Mouse (Mus musculus) stomach, embryonic 14.5 days (tissue): Measurements from ENCODE around the gene Gm20388. TPM values are rescaled to one million over a fixed set of nuclear protein-coding genes. Genes with fewer than 3 reads are reported as not detected.
A peak's percentile ranks its signal among the peaks of the same experiment; 100 is the strongest.

Experiments
- ATAC-seq: fragments of 200-750 bp; cut with Nextera tagmentation; 2 replicates; pipeline ENCODE4 v1.8.0; 2017; ENCODE audit warnings: low read depth, moderate TSS enrichment; ENCODE audit not compliant: insufficient number of reproducible peaks, insufficient read depth, low FRiP score
- H3K27ac ChIP-seq: fragments of 300-500 bp; sonication (generic); 2 replicates; pipeline ENCODE4 v1.5.1; 2014; ENCODE audit warnings: mild to moderate bottlenecking, low read length, moderate library complexity, mixed read lengths
- H3K27me3 ChIP-seq: fragments of 300-500 bp; sonication (generic); 2 replicates; pipeline ENCODE4 v1.6.1; 2014; ENCODE audit warnings: low read length, control low read depth, mixed read lengths; ENCODE audit not compliant: control insufficient read depth, insufficient read depth
- H3K36me3 ChIP-seq: fragments of 300-500 bp; sonication (generic); 2 replicates; pipeline ENCODE4 v1.6.1; 2014; ENCODE audit warnings: mild to moderate bottlenecking, control low read depth, low read length, moderate library complexity, mixed read lengths; ENCODE audit not compliant: control insufficient read depth, insufficient read depth
- H3K4me1 ChIP-seq: fragments of 300-500 bp; sonication (generic); 2 replicates; pipeline ENCODE4 v1.6.1; 2014; ENCODE audit warnings: low read length, control low read depth, mixed read lengths; ENCODE audit not compliant: control insufficient read depth, insufficient read depth
- H3K4me2 ChIP-seq: fragments of 300-500 bp; sonication (generic); replicated peaks from 2 replicates; pipeline ENCODE4 v1.6.1; 2014; ENCODE audit warnings: low read depth, low read length, control low read depth
- H3K4me3 ChIP-seq: fragments of 300-500 bp; sonication (generic); 2 replicates; pipeline ENCODE4 v1.5.1; 2014; ENCODE audit warnings: low read depth, low read length, control low read depth
- H3K9ac ChIP-seq: fragments of 300-500 bp; sonication (generic); replicated peaks from 2 replicates; pipeline ENCODE4 v1.6.1; 2014; ENCODE audit warnings: low read depth, mild to moderate bottlenecking, control low read depth, low read length, moderate library complexity, mixed read lengths
- H3K9me3 ChIP-seq: fragments of 300-500 bp; sonication (generic); 2 replicates; pipeline ENCODE4 v1.6.1; 2016; ENCODE audit warnings: low read depth, low read length, control low read depth; ENCODE audit not compliant: control insufficient read depth
- WGBS: fragments of 180-500 bp; shearing (Covaris S2); extraction: QIAGEN DNeasy Blood & Tissue Kit; methylation state at CpG from one replicate; pipeline ENCODE4 v1.1.7; 2014; 5-methylcytosine and 5-hydroxymethylcytosine counted together
- polyA plus RNA-seq: library from polyadenylated mRNA; unstranded; fragments of >200 nt; fragmentation: Nextera tagmentation; extraction: Ambion mirVana; gene quantifications from 2 replicates; pipeline ENCODE4 v1.2.1, GENCODE M21; 2014

Gene Gm20388
- polyA plus RNA-seq, 1 experiment from 2014 or later, result 11.4 TPM

DNA sequence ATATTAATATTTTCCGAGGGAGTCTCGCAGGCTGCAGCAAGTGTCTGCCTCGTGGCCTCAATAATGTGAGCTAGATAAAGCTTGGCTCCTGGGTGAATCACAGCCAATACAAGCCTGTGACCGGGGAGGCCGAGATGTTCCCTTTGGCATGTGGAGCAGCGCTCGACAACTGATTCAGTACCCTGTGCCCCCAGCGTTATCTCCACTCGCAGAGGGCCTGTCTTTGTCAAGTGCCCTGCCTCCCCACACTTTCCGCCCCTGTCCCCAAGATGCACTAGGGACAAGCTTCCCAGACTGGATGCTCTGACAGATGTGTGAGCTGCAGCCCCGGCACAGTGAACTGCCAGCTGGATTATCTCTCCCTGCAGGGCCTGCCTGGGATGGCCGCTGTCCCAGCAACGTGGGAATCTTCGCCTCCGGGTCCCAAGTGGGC is 551.5 kb downstream of the Gm20388 start:
- no peak overlapping the region for H3K4me2 ChIP-seq
- no peak overlapping the region for H3K9ac ChIP-seq
- H3K36me3 ChIP-seq, result no peaks in the 10 kb centered on the region
- WGBS, result 32% methylated on average over 15 of the region's 15 CpGs
- no peak overlapping the region for H3K4me3 ChIP-seq
- ATAC-seq, result no peak
- no peaks in the 10 kb centered on the region for H3K9me3 ChIP-seq
- H3K4me1 ChIP-seq, result peaks cover 60% of the 10 kb centered on the region
- peak overlapping the region; percentile 67; the same call in 1 of the 2 replicates for H3K27ac ChIP-seq
- H3K27me3 ChIP-seq, result no peaks in the 10 kb centered on the region

DNA sequence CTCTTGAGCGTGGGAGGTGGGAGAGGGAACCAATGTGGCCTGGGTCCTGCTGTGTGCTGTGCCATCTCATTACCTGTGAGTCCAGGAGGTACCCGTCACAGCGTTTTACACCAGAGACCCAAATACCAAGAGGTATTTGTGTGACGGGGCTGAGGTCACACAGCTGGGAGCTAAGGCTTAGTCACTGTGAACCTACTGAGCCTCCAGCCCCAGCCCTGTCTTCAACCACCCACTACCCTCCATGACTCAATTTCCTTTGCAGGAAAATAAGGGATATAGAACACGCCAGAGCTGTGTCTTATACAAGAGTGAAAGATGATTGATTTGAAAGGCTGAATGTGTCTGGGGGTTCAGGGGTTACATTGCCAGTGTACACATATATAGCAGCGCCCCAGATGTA is 552.0 kb downstream of the Gm20388 start:
- H3K27me3 ChIP-seq, result no peaks in the 10 kb centered on the region
- no peaks in the 10 kb centered on the region for H3K9me3 ChIP-seq
- no peak for ATAC-seq
- H3K4me1 ChIP-seq, result peaks cover 57% of the 10 kb centered on the region
- no peak overlapping the region for H3K9ac ChIP-seq
- H3K4me2 ChIP-seq, result no peak overlapping the region
- H3K27ac ChIP-seq, result no peak overlapping the region; the same call in 1 of the 2 replicates
- 68% methylated on average over 6 of the region's 6 CpGs for WGBS
- H3K4me3 ChIP-seq, result no peak overlapping the region
- no peaks in the 10 kb centered on the region for H3K36me3 ChIP-seq

DNA sequence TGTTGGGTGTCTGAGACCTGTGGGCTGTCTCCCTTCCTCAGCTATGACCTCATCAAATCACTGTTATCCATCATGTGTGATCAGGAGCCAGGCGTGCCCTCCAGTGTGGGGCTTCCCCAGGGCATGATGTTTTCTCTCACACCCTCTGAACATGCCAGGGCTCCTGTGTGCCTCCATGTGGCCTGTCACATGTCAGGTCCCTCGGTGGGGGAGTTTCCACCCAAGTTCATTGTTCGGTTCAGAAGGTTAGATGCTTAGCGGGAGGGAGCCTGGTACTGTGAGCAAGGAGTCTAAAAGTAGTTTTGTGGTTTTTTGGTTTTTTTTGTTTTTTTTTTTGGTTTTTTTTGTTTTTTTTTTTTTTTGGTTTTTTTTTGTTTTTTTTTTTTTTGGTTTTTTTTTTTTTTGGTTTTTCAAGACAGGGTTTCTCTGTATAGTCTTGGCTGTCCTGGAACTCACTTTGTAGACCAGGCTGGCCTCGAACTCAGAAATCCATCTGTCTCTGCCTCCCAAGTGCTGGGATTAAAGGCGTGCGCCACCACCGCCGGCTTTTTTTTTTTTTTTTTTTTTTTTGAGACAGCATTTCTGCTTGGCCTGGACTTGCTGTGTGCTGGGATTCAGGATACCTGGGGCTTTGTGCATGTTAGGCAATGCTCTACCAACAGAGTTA is 553.4 kb downstream of the Gm20388 start:
- H3K4me3 ChIP-seq, result no peak overlapping the region
- H3K36me3 ChIP-seq, result no peaks in the 10 kb centered on the region
- no peak overlapping the region for H3K9ac ChIP-seq
- 89% methylated on average over 9 of the region's 9 CpGs for WGBS
- H3K9me3 ChIP-seq, result no peaks in the 10 kb centered on the region
- peaks cover 53% of the 10 kb centered on the region for H3K4me1 ChIP-seq
- no peak for ATAC-seq
- H3K4me2 ChIP-seq, result no peak overlapping the region
- no peak overlapping the region for H3K27ac ChIP-seq
- H3K27me3 ChIP-seq, result no peaks in the 10 kb centered on the region

GRCm38 (mm10) chr8:120464585-120464937 is 553.9 kb downstream of the Gm20388 start:
- 64% methylated on average over 4 of the region's 4 CpGs for WGBS
- no peak for ATAC-seq
- no peak overlapping the region for H3K9ac ChIP-seq
- no peaks in the 10 kb centered on the region for H3K27me3 ChIP-seq
- no peak overlapping the region for H3K4me2 ChIP-seq
- no peak overlapping the region for H3K27ac ChIP-seq
- no peaks in the 10 kb centered on the region for H3K36me3 ChIP-seq
- H3K4me3 ChIP-seq, result no peak overlapping the region
- no peaks in the 10 kb centered on the region for H3K9me3 ChIP-seq
- peaks cover 50% of the 10 kb centered on the region for H3K4me1 ChIP-seq

GRCm38 (mm10) chr8:120465710-120466109 is 555.1 kb downstream of the Gm20388 start:
- Histone ChIP-seq H3K4me3 (no peak overlapping the region), H3K4me2 (no peak overlapping the region), H3K27me3 (no peaks in the 10 kb centered on the region), H3K27ac (no peak overlapping the region; the same call in 1 of the 2 replicates), H3K9ac (no peak overlapping the region), H3K9me3 (no peaks in the 10 kb centered on the region), H3K4me1 (peaks cover 40% of the 10 kb centered on the region), H3K36me3 (no peaks in the 10 kb centered on the region)
- ATAC-seq, result peak; percentile 30; the same call in 1 of the 2 replicates
- WGBS, result 11% methylated on average over 8 of the region's 8 CpGs

DNA sequence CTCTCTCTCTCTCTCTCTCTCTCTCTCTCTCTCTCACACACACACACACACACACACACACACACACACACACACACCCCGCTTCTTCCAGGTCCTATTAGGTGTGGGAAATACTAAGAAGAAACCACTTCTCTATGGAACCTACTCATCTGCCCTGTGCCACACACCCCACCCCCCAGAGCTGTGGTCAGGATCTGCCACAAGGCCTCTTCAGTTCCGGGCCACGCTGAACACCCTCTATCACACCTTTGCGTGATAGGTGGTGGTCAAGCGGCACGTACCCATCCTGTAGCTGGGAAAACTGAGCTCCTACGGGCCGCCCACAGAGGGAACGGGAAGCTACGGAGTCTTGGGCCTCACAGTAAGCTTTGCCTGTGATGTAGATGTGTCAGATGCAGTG is 555.6 kb downstream of the Gm20388 start:
- H3K4me3 ChIP-seq, result no peak overlapping the region
- no peak for ATAC-seq
- peaks cover 41% of the 10 kb centered on the region for H3K4me1 ChIP-seq
- WGBS, result 60% methylated on average over 10 of the region's 10 CpGs
- H3K4me2 ChIP-seq, result no peak overlapping the region
- no peaks in the 10 kb centered on the region for H3K27me3 ChIP-seq
- no peak overlapping the region for H3K27ac ChIP-seq
- H3K36me3 ChIP-seq, result no peaks in the 10 kb centered on the region
- no peaks in the 10 kb centered on the region for H3K9me3 ChIP-seq
- no peak overlapping the region for H3K9ac ChIP-seq

DNA sequence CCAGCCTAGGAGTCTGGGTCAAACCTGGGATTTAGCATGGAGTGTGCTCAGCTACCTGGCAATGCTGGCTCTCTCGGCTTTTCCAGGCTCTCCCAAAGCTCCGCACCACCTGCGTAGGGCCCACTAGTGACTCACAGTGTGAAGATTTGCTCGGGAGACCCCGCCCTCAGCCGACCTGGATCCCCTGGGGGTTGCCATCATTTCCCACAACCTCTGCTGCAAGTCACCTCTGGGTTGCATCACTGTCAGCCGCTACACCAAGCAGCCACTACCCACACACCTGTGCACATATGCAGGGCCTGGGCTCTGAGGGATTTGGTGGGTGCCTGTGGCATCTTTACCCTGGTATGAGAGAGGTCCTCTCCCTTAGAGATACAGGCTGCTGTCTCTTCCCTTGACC is 557.0 kb downstream of the Gm20388 start:
- Histone ChIP-seq H3K4me3 (no peak overlapping the region), H3K4me2 (no peak overlapping the region), H3K27ac (no peak overlapping the region), H3K9me3 (no peaks in the 10 kb centered on the region), H3K36me3 (no peaks in the 10 kb centered on the region), H3K27me3 (no peaks in the 10 kb centered on the region), H3K9ac (no peak overlapping the region), H3K4me1 (peaks cover 42% of the 10 kb centered on the region)
- 85% methylated on average over 7 of the region's 7 CpGs for WGBS
- no peak for ATAC-seq

- Histone ChIP-seq H3K9ac (no peak overlapping the region), H3K4me1 (peaks cover 33% of the 10 kb centered on the region), H3K4me3 (no peak overlapping the region), H3K27ac (no peak overlapping the region), H3K9me3 (no peaks in the 10 kb centered on the region), H3K4me2 (no peak overlapping the region), H3K27me3 (no peaks in the 10 kb centered on the region), H3K36me3 (no peaks in the 10 kb centered on the region)
- no peak for ATAC-seq
- 83% methylated on average over 12 of the region's 12 CpGs for WGBS
Measured at GRCm38 (mm10) chr8:120470170-120470569, 559.5 kb downstream of the Gm20388 start.

DNA sequence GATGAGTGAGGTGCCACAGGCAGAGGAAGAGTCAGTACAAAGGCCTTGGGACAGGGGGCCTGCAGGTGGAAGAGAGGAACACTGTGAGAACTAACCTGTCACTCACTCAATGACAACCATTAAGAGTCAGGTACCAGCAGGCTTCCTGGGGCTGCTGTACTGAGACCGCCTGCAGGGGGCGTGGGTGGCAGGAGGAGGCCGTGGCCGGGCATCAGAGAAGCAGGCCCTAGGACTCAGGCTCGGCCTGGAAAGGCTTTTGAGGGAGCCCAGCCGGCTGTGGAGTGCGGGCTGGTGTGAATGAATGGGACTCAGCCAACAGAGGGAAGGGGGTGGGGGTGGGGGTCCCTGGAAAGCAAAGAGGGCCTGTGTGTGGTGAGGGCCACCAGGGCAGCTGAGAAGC is 560.5 kb downstream of the Gm20388 start:
- no peak for ATAC-seq
- Histone ChIP-seq H3K4me2 (no peak overlapping the region), H3K36me3 (no peaks in the 10 kb centered on the region), H3K4me1 (peaks cover 27% of the 10 kb centered on the region), H3K4me3 (no peak overlapping the region), H3K9ac (no peak overlapping the region), H3K9me3 (no peaks in the 10 kb centered on the region), H3K27me3 (no peaks in the 10 kb centered on the region), H3K27ac (no peak overlapping the region)
- WGBS, result 16% methylated on average over 7 of the region's 7 CpGs
